Mouse (Mus musculus) CH12.LX (cell line): ENCODE results near the gene Arfip1. TPM values are rescaled to one million over a fixed set of nuclear protein-coding genes. Genes with fewer than 3 reads are reported as not detected.

Experiments used
- DNase-seq: peaks from one replicate; pipeline ENCODE4 v3.0.0-alpha.2; 2013; ENCODE audit errors: extremely low read depth
- H3K27ac ChIP-seq: 2 replicates; pipeline ENCODE4 v1.5.1; 2012; ENCODE audit warnings: low read depth, mild to moderate bottlenecking, control low read depth, moderate library complexity; ENCODE audit not compliant: insufficient read depth
- H3K27me3 ChIP-seq: replicated peaks from 2 replicates; pipeline ENCODE3; 2012; ENCODE audit warnings: inconsistent platforms
- H3K36me3 ChIP-seq, 2 experiments: replicated peaks in 1 of 2; 2 replicates each; pipeline versions ENCODE3 to v1.6.1; 2012; ENCODE audit warnings: inconsistent platforms in 1 of 2, low read length in 1 of 2, mild to moderate bottlenecking in 1 of 2, mixed read lengths in 1 of 2, moderate library complexity in 1 of 2; ENCODE audit not compliant: control insufficient read depth in 1 of 2, insufficient read depth in 1 of 2
- H3K4me1 ChIP-seq, 2 experiments: 2 replicates each; pipeline ENCODE4 v1.6.1; 2012; ENCODE audit warnings: inconsistent platforms in 1 of 2, moderate library complexity in 1 of 2; ENCODE audit not compliant: insufficient read depth in 2 of 2, control insufficient read depth in 1 of 2
- H3K4me2 ChIP-seq: 2 replicates; pipeline ENCODE4 v1.6.1; 2012; ENCODE audit warnings: low read depth, mild to moderate bottlenecking, control low read depth; ENCODE audit not compliant: poor library complexity, insufficient read depth, severe bottlenecking
- H3K4me3 ChIP-seq, 3 experiments: fragments of 150-350 bp in 1 of 3; sonication (generic) in 1 of 3; replicated peaks in 1 of 3; 2 replicates each; pipeline versions ENCODE3 to v1.5.1; 2011 to 2012; ENCODE audit warnings: low read depth in 2 of 3, low read length in 2 of 3, mild to moderate bottlenecking in 2 of 3, moderate library complexity in 2 of 3, control low read depth in 1 of 3, improper control_type of control experiment in 1 of 3, inconsistent platforms in 1 of 3, mixed read lengths in 1 of 3; ENCODE audit not compliant: poor library complexity in 1 of 3
- H3K79me2 ChIP-seq: replicated peaks from 2 replicates; pipeline ENCODE4 v1.6.1; 2012; ENCODE audit warnings: mild to moderate bottlenecking, moderate library complexity; ENCODE audit not compliant: control insufficient read depth, poor library complexity, insufficient read depth, severe bottlenecking; ENCODE audit errors: extremely low read depth
- H3K9ac ChIP-seq: 2 replicates; pipeline ENCODE4 v1.6.1; 2012; ENCODE audit warnings: low read depth, mild to moderate bottlenecking, control low read depth, moderate library complexity; ENCODE audit not compliant: insufficient read depth
- H3K9me3 ChIP-seq: replicated peaks from 2 replicates; pipeline ENCODE3; 2012; ENCODE audit warnings: low read length, inconsistent platforms, mixed read lengths
- CHD1 ChIP-seq: IDR thresholded peaks from 2 replicates; pipeline ENCODE4 v1.6.1; 2012; ENCODE audit warnings: low read depth, low read length, improper control_type of control experiment, inconsistent platforms
- CHD2 ChIP-seq: IDR thresholded peaks from 2 replicates; pipeline ENCODE4 v1.6.1; 2011; ENCODE audit warnings: low read length, improper control_type of control experiment
- CTCF ChIP-seq, 2 experiments: IDR thresholded peaks in 1 of 2; conservative IDR thresholded peaks in 1 of 2; 2 replicates each; pipeline ENCODE4 v1.5.1; 2011 to 2012; ENCODE audit warnings: low read depth in 2 of 2, low read length in 2 of 2, improper control_type of control experiment in 1 of 2, inconsistent platforms in 1 of 2, mild to moderate bottlenecking in 1 of 2, moderate library complexity in 1 of 2
- ELF1 ChIP-seq: IDR thresholded peaks from 2 replicates; pipeline ENCODE4 v1.6.1; 2014; ENCODE audit warnings: low read depth, mild to moderate bottlenecking, inconsistent platforms, low read length, improper control_type of control experiment
- ETS1 ChIP-seq: conservative IDR thresholded peaks from 2 replicates; pipeline ENCODE4 v1.6.1; 2012; ENCODE audit warnings: low read depth, mild to moderate bottlenecking, inconsistent platforms, low read length, improper control_type of control experiment, moderate library complexity
- GABPA ChIP-seq: IDR thresholded peaks from 2 replicates; pipeline ENCODE4 v1.6.1; 2012; ENCODE audit warnings: low read depth, low read length, improper control_type of control experiment, inconsistent platforms; ENCODE audit not compliant: insufficient replicate concordance
- JUN ChIP-seq: IDR thresholded peaks from 2 replicates; pipeline ENCODE4 v1.6.1; 2011; ENCODE audit warnings: low read depth, mild to moderate bottlenecking, low read length, improper control_type of control experiment, moderate library complexity; ENCODE audit not compliant: insufficient read depth
- KAT2A ChIP-seq: IDR thresholded peaks from 2 replicates; pipeline ENCODE4 v1.6.1; 2012; ENCODE audit warnings: low read length, improper control_type of control experiment, inconsistent platforms; ENCODE audit not compliant: insufficient replicate concordance
- MAX ChIP-seq: IDR thresholded peaks from 2 replicates; pipeline ENCODE4 v1.6.1; 2011; ENCODE audit warnings: low read length, improper control_type of control experiment
- MAZ ChIP-seq: IDR thresholded peaks from 2 replicates; pipeline ENCODE4 v1.6.1; 2012; ENCODE audit warnings: low read depth, mild to moderate bottlenecking, inconsistent platforms, low read length, improper control_type of control experiment, moderate library complexity
- MEF2A ChIP-seq: IDR thresholded peaks from 2 replicates; pipeline ENCODE4 v1.6.1; 2014; ENCODE audit warnings: low read depth, mild to moderate bottlenecking, inconsistent platforms, low read length, improper control_type of control experiment, borderline replicate concordance
- MXI1 ChIP-seq: IDR thresholded peaks from 2 replicates; pipeline ENCODE4 v1.6.1; 2011; ENCODE audit warnings: mild to moderate bottlenecking, low read depth, low read length, improper control_type of control experiment
- MYC ChIP-seq: IDR thresholded peaks from 2 replicates; pipeline ENCODE4 v1.6.1; 2011; ENCODE audit warnings: low read depth, mild to moderate bottlenecking, improper control_type of control experiment, low read length
- NELFE ChIP-seq: IDR thresholded peaks from 2 replicates; pipeline ENCODE4 v1.6.1; 2011; ENCODE audit warnings: low read depth, low read length, improper control_type of control experiment
- NRF1 ChIP-seq: IDR thresholded peaks from 2 replicates; pipeline ENCODE4 v1.6.1; 2014; ENCODE audit warnings: low read depth, mild to moderate bottlenecking, inconsistent platforms, low read length, improper control_type of control experiment, moderate library complexity
- RAD21 ChIP-seq: IDR thresholded peaks from 2 replicates; pipeline ENCODE4 v1.6.1; 2011; ENCODE audit warnings: low read depth, mild to moderate bottlenecking, low read length, improper control_type of control experiment, moderate library complexity
- SIN3A ChIP-seq: IDR thresholded peaks from 2 replicates; pipeline ENCODE4 v1.6.1; 2012; ENCODE audit warnings: low read length, improper control_type of control experiment, inconsistent platforms
- TBP ChIP-seq: conservative IDR thresholded peaks from 2 replicates; pipeline ENCODE4 v1.6.1; 2011; ENCODE audit warnings: low read depth, low read length, improper control_type of control experiment
- TCF12 ChIP-seq: IDR thresholded peaks from 2 replicates; pipeline ENCODE4 v1.6.1; 2014; ENCODE audit warnings: low read depth, mild to moderate bottlenecking, inconsistent platforms, low read length, improper control_type of control experiment
- USF1 ChIP-seq: IDR thresholded peaks from 2 replicates; pipeline ENCODE4 v1.6.1; 2014; ENCODE audit warnings: low read depth, mild to moderate bottlenecking, inconsistent platforms, low read length, improper control_type of control experiment
- ZKSCAN1 ChIP-seq: IDR thresholded peaks from 2 replicates; pipeline ENCODE4 v1.6.1; 2012; ENCODE audit warnings: low read depth, inconsistent platforms, low read length, improper control_type of control experiment, borderline replicate concordance
- ZMIZ1 ChIP-seq: IDR thresholded peaks from 2 replicates; pipeline ENCODE4 v1.6.1; 2012; ENCODE audit warnings: low read depth, mild to moderate bottlenecking, inconsistent platforms, low read length, improper control_type of control experiment
- ZNF384 ChIP-seq: IDR thresholded peaks from 2 replicates; pipeline ENCODE4 v1.6.1; 2012; ENCODE audit warnings: low read depth, low read length, improper control_type of control experiment, inconsistent platforms
- dilution Hi-C: fragments of 300-500 bp; cut with MboI; formaldehyde crosslinking; loops from 2 replicates; pipeline ENCODE4 v1.14.3; 2020; ENCODE audit warnings: low sequenced_read_pairs; ENCODE audit not compliant: extremely low pct_unique_long_range_greater_than_20kb, extremely low pct_ligation_motif_present
- in situ Hi-C: fragments of 300-500 bp; cut with MboI; formaldehyde crosslinking; loops from 3 replicates; pipeline ENCODE4 v1.14.3; 2019; ENCODE audit warnings: low sequenced_read_pairs, low pct_ligation_motif_present, low pct_unique_long_range_greater_than_20kb, mixed read lengths
- polyA plus RNA-seq: library from polyadenylated mRNA; unstranded; fragments of >175 nt; gene quantifications from 2 replicates; pipeline ENCODE4 v1.2.1, GENCODE M21; 2012; ENCODE audit warnings: low read depth; ENCODE audit not compliant: insufficient read length
- total RNA-seq, 2 experiments: library from RNA; depleted of rRNA; stranded (reverse); fragments of 300-350 nt in 1 of 2; fragments of >200 nt in 1 of 2; gene quantifications; 2 replicates each; pipeline ENCODE4 v1.2.3; 2012 to 2014

Gene Arfip1
- total and polyA plus RNA-seq, 3 experiments: 29.6 to 66.5 (median 36.8) TPM

- Histone ChIP-seq H3K4me3 (no peak overlapping the region), H3K27me3 (no peaks in the 10 kb centered on the region), H3K9me3 (no peaks in the 10 kb centered on the region), H3K36me3 (no peaks in the 10 kb centered on the region), H3K4me1 (peaks cover 0 to 6% of the 10 kb centered on the region in 2 experiments; a peak in 2 of 4 replicates), H3K79me2 (no peaks in the 10 kb centered on the region), H3K27ac (no peak overlapping the region), H3K4me2 (no peak overlapping the region), H3K9ac (no peak overlapping the region)
- no peak for TF ChIP-seq ZKSCAN1
- TF ChIP-seq ZNF384: no peak
- TF ChIP-seq MAX: no peak
- TF ChIP-seq TCF12: no peak
- TF ChIP-seq MXI1: no peak
- TF ChIP-seq TBP: no peak
- no peak for TF ChIP-seq NRF1
- TF ChIP-seq SIN3A: no peak
- no peak for TF ChIP-seq MYC
- no peak for TF ChIP-seq CHD1
- TF ChIP-seq NELFE: no peak
- no peak for TF ChIP-seq MEF2A
- no peak for TF ChIP-seq CTCF (conservative IDR thresholded peaks at IDR 0.05 in 1 of 2, IDR thresholded peaks at IDR 0.05 in 1 of 2; ENCODE audit: low read depth in 2 of 2, low read length in 2 of 2)
- no peak for TF ChIP-seq CHD2
- no peak for TF ChIP-seq ELF1
- no peak for TF ChIP-seq MAZ
- in situ Hi-C loops (no loop called here), dilution Hi-C loops (no loop called here)
- peak; percentile 17 for DNase-seq
Observed at GRCm38 (mm10) chr3:84597996-84598734, 15.7 kb upstream of the Arfip1 start.

GRCm38 (mm10) chr3:84595677-84596234 lies 13.3 kb upstream of the Arfip1 start:
- Histone ChIP-seq H3K4me1 (peaks cover 4 to 11% of the 10 kb centered on the region in 2 experiments; a peak in 3 of 4 replicates), H3K9ac (no peak overlapping the region), H3K4me2 (no peak overlapping the region), H3K9me3 (no peaks in the 10 kb centered on the region), H3K27ac (no peak overlapping the region), H3K4me3 (no peak overlapping the region), H3K36me3 (no peaks in the 10 kb centered on the region), H3K79me2 (no peaks in the 10 kb centered on the region), H3K27me3 (no peaks in the 10 kb centered on the region)
- no peak for DNase-seq
- TF ChIP-seq CHD2 (no peak), USF1 (no peak), TBP (no peak), KAT2A (no peak), JUN (no peak), ZKSCAN1 (no peak), ETS1 (no peak), MAX (no peak), GABPA (no peak), ZMIZ1 (no peak), MXI1 (no peak), RAD21 (no peak)
- in situ Hi-C loops: no loop called here
- dilution Hi-C loops: no loop called here
